Mouse (Mus musculus) left cerebral cortex, adult 9 months (tissue): ENCODE data around the gene Kirrel3.
A peak's percentile ranks its signal among the peaks of the same experiment; 100 is the strongest.

Source experiments
- DNase-seq, 2 experiments: peaks; one replicate each; pipeline ENCODE4 v3.0.0; 2022; ENCODE audit warnings: low spot score in 2 of 2

Kirrel3 gene

GRCm38 (mm10) chr9:34485759-34486431 is at the start of gene Kirrel3:
Gene Kirrel3 (plus strand): TSS chr9:34485894.
- DNase-seq = peak; percentile 26 to 82

- DNase-seq = no peak
Observed at GRCm38 (mm10) chr9:34440721-34441120, 45.0 kb upstream of the Kirrel3 start.

- DNase-seq = no peak
Observed at GRCm38 (mm10) chr9:34443950-34444349, 41.7 kb upstream of the Kirrel3 start.

GRCm38 (mm10) chr9:34446497-34447350 is 39.0 kb upstream of the Kirrel3 start:
- no peak for DNase-seq

- no peak for DNase-seq
Observed at GRCm38 (mm10) chr9:34447736-34448135, 38.0 kb upstream of the Kirrel3 start.

- peak in 1 of 2 experiments; percentile 30 for DNase-seq
Observed at GRCm38 (mm10) chr9:34448467-34448866, 37.2 kb upstream of the Kirrel3 start.

- no peak for DNase-seq
Observed at GRCm38 (mm10) chr9:34458189-34458588, 27.5 kb upstream of the Kirrel3 start.

GRCm38 (mm10) chr9:34459968-34460367 is 25.7 kb upstream of the Kirrel3 start:
- no peak for DNase-seq

GRCm38 (mm10) chr9:34463666-34464065 is 22.0 kb upstream of the Kirrel3 start:
- no peak for DNase-seq

GRCm38 (mm10) chr9:34466058-34466457 is 19.6 kb upstream of the Kirrel3 start:
- DNase-seq = no peak

- no peak for DNase-seq
Observed at GRCm38 (mm10) chr9:34469180-34469579, 16.5 kb upstream of the Kirrel3 start.

GRCm38 (mm10) chr9:34476206-34476605 is 9.5 kb upstream of the Kirrel3 start:
- DNase-seq = no peak

GRCm38 (mm10) chr9:34478494-34478893 is 7.2 kb upstream of the Kirrel3 start:
- no peak for DNase-seq

GRCm38 (mm10) chr9:34483236-34483635 is 2.5 kb upstream of the Kirrel3 start:
- no peak for DNase-seq

GRCm38 (mm10) chr9:34484665-34485064 is 1.0 kb upstream of the Kirrel3 start:
- no peak for DNase-seq

- no peak for DNase-seq
Observed at GRCm38 (mm10) chr9:34488267-34488666, 2.6 kb downstream of the Kirrel3 start.

GRCm38 (mm10) chr9:34488700-34489315 is 3.1 kb downstream of the Kirrel3 start:
- DNase-seq = peak in 1 of 2 experiments; percentile 80

GRCm38 (mm10) chr9:34489316-34489710 is 3.6 kb downstream of the Kirrel3 start:
- DNase-seq = no peak

GRCm38 (mm10) chr9:34489760-34490159 is 4.1 kb downstream of the Kirrel3 start:
- no peak for DNase-seq

GRCm38 (mm10) chr9:34492121-34492520 is 6.4 kb downstream of the Kirrel3 start:
- DNase-seq = no peak

GRCm38 (mm10) chr9:34493571-34493970 is 7.9 kb downstream of the Kirrel3 start:
- no peak for DNase-seq

GRCm38 (mm10) chr9:34498126-34498525 is 12.4 kb downstream of the Kirrel3 start:
- no peak for DNase-seq

- DNase-seq = peak; percentile 46 to 94
Observed at GRCm38 (mm10) chr9:34498651-34499050, 13.0 kb downstream of the Kirrel3 start.
